Mouse (Mus musculus) brain, embryonic 14.5 days (tissue): ENCODE measurements around the gene Aspa.

Source experiments
- CTCF ChIP-seq: fragments of 200-500 bp; IDR thresholded peaks from 2 replicates; pipeline ENCODE4 v1.5.1; 2012; ENCODE audit warnings: inconsistent platforms, mild to moderate bottlenecking, moderate library complexity, borderline replicate concordance; ENCODE audit not compliant: insufficient read depth, insufficient read length; ENCODE audit errors: extremely low read depth
- POLR2A ChIP-seq: fragments of 200-500 bp; IDR thresholded peaks from 2 replicates; pipeline ENCODE4 v1.6.1; 2012; ENCODE audit warnings: mild to moderate bottlenecking, inconsistent platforms, borderline replicate concordance; ENCODE audit not compliant: poor library complexity, insufficient read depth, insufficient read length, severe bottlenecking; ENCODE audit errors: extremely low read depth

GRCm38 (mm10) chr11:73329442-73329841 is at the start of gene Aspa, which contains the start of the genes Gm49340 and Spata22:
- TF ChIP-seq CTCF (no peak), POLR2A (no peak)
